Mouse (Mus musculus) midbrain, embryonic 11.5 days (tissue): ENCODE data around the gene Fbxw11. TPM values are rescaled to one million over a fixed set of nuclear protein-coding genes. Genes with fewer than 3 reads are reported as not detected.

Source experiments
- ATAC-seq: fragments of 200-750 bp; cut with Nextera tagmentation; 2 replicates; pipeline ENCODE4 v1.8.0; 2017; ENCODE audit warnings: moderate TSS enrichment, moderate library complexity; ENCODE audit not compliant: low FRiP score
- DNase-seq: peaks from one replicate; pipeline ENCODE4 v3.0.0; 2015; ENCODE audit warnings: low spot score; ENCODE audit errors: missing footprints
- H3K27ac ChIP-seq: fragments of 300-500 bp; sonication (generic); 2 replicates; pipeline ENCODE4 v1.5.1; 2014; ENCODE audit warnings: low read depth, low read length
- H3K27me3 ChIP-seq: fragments of 300-500 bp; sonication (generic); 2 replicates; pipeline ENCODE4 v1.6.1; 2014; ENCODE audit warnings: mild to moderate bottlenecking, low read length, moderate library complexity, mixed read lengths; ENCODE audit not compliant: control insufficient read depth, insufficient read depth
- H3K36me3 ChIP-seq: fragments of 300-500 bp; sonication (generic); 2 replicates; pipeline ENCODE4 v1.6.1; 2014; ENCODE audit warnings: mild to moderate bottlenecking, low read length, moderate library complexity, mixed read lengths; ENCODE audit not compliant: control insufficient read depth, insufficient read depth
- H3K4me1 ChIP-seq: fragments of 300-500 bp; sonication (generic); 2 replicates; pipeline ENCODE4 v1.6.1; 2014; ENCODE audit warnings: low read length; ENCODE audit not compliant: control insufficient read depth, insufficient read depth
- H3K4me2 ChIP-seq: fragments of 300-500 bp; sonication (generic); 2 replicates; pipeline ENCODE4 v1.6.1; 2014; ENCODE audit warnings: mild to moderate bottlenecking, moderate library complexity
- H3K4me3 ChIP-seq: fragments of 300-500 bp; sonication (generic); 2 replicates; pipeline ENCODE4 v1.5.1; 2014; ENCODE audit warnings: low read depth, low read length
- H3K9ac ChIP-seq: fragments of 300-500 bp; sonication (generic); 2 replicates; pipeline ENCODE4 v1.6.1; 2014; ENCODE audit warnings: low read length
- H3K9me3 ChIP-seq: fragments of 300-500 bp; sonication (generic); 2 replicates; pipeline ENCODE4 v1.6.1; 2016; ENCODE audit warnings: low read length; ENCODE audit not compliant: control insufficient read depth
- WGBS: fragments of 180-500 bp; shearing (Covaris S2); extraction: QIAGEN DNeasy Blood & Tissue Kit; methylation state at CpG from one replicate; pipeline ENCODE4 v1.1.7; 2014; 5-methylcytosine and 5-hydroxymethylcytosine counted together
- polyA plus RNA-seq: library from polyadenylated mRNA; unstranded; fragments of >200 nt; fragmentation: Nextera tagmentation; extraction: Ambion mirVana; gene quantifications from 2 replicates; pipeline ENCODE4 v1.2.1, GENCODE M21; 2014

Gene Fbxw11
- polyA plus RNA-seq, 1 experiment from 2014 or later, result 104 TPM

DNA sequence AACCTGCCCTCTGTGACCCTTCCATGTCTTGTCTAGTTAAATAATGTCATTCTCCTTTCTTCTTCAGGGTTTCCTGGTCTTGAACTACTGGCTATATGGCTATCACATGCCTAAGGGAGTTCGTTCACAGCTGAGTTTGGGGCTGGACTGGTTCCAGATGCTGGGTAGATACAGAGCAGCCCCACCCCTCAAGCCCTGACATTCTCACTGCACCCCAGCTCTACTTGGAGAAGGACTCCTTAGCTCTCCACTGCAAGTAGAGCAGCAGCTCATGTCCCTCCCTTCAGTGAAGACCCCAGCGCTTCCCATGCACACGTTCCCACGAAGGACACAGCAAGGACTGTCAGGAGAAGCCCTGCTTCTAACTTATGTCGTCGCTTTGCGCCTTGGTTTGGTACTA lies 101.9 kb downstream of the Fbxw11 start:
- no peaks in the 10 kb centered on the region for H3K27me3 ChIP-seq
- no peak for DNase-seq
- H3K4me2 ChIP-seq, result no peak overlapping the region
- no peaks in the 10 kb centered on the region for H3K9me3 ChIP-seq
- H3K4me3 ChIP-seq, result no peak overlapping the region
- H3K36me3 ChIP-seq, result peaks cover 22% of the 10 kb centered on the region
- no peak overlapping the region for H3K27ac ChIP-seq
- no peak for ATAC-seq
- no peak overlapping the region for H3K9ac ChIP-seq
- H3K4me1 ChIP-seq, result no peaks in the 10 kb centered on the region
- 94% methylated on average over 7 of the region's 7 CpGs for WGBS

DNA sequence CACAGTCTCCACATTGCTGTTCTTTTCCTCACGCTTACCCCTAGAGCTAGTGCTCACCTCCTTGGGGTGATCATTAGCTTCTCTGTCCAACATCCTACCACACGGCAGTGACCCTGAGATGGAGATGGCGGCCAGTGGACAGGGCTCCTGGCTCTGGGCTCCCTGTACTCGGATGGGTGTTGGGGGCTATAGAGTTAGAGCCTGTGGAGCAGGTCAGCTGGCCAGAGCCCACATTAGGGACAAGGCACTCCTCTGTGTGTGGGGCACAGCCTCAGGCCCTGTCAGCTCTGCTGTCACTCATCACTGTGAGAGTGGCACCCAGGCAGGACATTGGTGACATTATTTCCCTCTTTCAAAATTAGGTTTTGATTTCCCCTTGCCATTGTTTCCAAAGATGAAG lies 102.9 kb downstream of the Fbxw11 start:
- no peaks in the 10 kb centered on the region for H3K27me3 ChIP-seq
- no peak overlapping the region for H3K27ac ChIP-seq
- H3K9ac ChIP-seq, result no peak overlapping the region
- no peak overlapping the region for H3K4me2 ChIP-seq
- H3K36me3 ChIP-seq, result peaks cover 19% of the 10 kb centered on the region; the same call in 1 of the 2 replicates
- no peak for DNase-seq
- H3K4me3 ChIP-seq, result no peak overlapping the region
- H3K4me1 ChIP-seq, result no peaks in the 10 kb centered on the region
- 89% methylated on average over 4 of the region's 4 CpGs for WGBS
- H3K9me3 ChIP-seq, result no peaks in the 10 kb centered on the region
- ATAC-seq, result no peak

DNA sequence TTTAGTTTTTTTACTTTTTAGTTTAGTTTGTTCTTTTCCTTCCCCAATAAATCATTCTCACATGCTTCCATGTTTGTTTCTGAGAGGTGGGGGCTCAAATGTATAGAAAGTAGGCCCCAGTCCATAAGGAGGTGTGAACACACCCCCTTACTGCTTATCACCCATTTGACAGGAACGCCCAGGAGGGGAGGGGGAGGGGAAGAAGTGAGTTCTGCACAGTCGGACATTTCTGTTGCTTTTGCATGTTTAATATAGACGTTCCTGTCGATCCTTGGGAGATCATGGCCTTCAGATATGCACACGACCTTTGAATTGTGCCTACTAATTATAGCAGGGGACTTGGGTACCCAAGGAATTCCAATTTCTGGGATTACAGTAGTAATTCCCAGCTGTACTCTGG lies 103.5 kb downstream of the Fbxw11 start:
- H3K4me1 ChIP-seq, result no peaks in the 10 kb centered on the region
- DNase-seq (no peak), ATAC-seq (no peak)
- H3K27ac ChIP-seq, result no peak overlapping the region
- no peak overlapping the region for H3K4me2 ChIP-seq
- WGBS, result 79% methylated on average over 5 of the region's 5 CpGs
- H3K36me3 ChIP-seq, result peaks cover 16% of the 10 kb centered on the region; the same call in 1 of the 2 replicates
- no peaks in the 10 kb centered on the region for H3K9me3 ChIP-seq
- no peaks in the 10 kb centered on the region for H3K27me3 ChIP-seq
- no peak overlapping the region for H3K9ac ChIP-seq
- no peak overlapping the region for H3K4me3 ChIP-seq

DNA sequence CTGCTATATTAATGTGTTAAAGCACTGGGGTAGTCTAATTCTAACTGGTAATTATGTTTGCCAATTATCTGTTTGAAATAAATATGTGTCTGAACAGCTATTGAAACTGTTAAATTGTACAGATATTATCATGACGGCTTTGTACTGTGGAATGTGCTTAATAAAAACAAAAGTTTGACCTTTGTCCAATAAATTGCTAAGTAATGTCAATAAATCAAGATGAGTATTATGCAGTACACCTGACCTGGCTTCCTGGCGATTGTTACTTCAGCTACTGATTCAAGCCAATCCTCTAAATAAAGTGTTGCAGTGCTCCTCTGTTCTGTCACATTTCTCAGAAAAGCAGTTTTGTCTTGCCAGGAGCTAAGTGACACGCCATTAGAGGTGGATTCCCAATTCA lies 104.0 kb downstream of the Fbxw11 start:
- Histone ChIP-seq H3K4me2 (no peak overlapping the region), H3K4me1 (no peaks in the 10 kb centered on the region), H3K27me3 (no peaks in the 10 kb centered on the region), H3K9me3 (no peaks in the 10 kb centered on the region), H3K4me3 (no peak overlapping the region), H3K9ac (no peak overlapping the region), H3K27ac (no peak overlapping the region), H3K36me3 (peaks cover 16% of the 10 kb centered on the region; the same call in 1 of the 2 replicates)
- no peak for DNase-seq
- WGBS, result 89% methylated on average over 3 of the region's 3 CpGs
- no peak for ATAC-seq

DNA sequence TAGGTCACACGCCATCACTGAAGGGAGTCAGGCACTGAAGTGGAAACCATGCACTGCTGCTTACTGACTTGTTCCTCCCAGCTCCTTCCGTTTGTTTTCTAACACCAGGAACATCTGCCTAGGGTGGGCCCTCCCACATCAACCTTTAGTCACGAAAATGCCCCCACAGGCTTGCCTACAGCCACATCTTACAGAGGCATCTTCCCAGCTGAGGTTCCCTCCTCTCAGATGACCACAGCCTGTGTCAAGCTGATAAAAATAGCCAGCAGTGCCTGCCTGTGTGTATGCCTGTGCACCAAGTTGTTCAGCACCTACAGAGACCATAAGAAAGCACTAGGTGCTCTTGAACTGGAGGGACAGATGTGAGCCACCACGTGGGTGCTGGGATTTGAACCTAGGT lies 106.3 kb downstream of the Fbxw11 start:
- Histone ChIP-seq H3K4me2 (no peak overlapping the region), H3K9ac (no peak overlapping the region), H3K27me3 (no peaks in the 10 kb centered on the region), H3K27ac (no peak overlapping the region), H3K4me3 (no peak overlapping the region), H3K9me3 (no peaks in the 10 kb centered on the region), H3K36me3 (peaks cover 7% of the 10 kb centered on the region; the same call in 1 of the 2 replicates), H3K4me1 (no peaks in the 10 kb centered on the region)
- 78% methylated on average over 4 of the region's 4 CpGs for WGBS
- ATAC-seq (no peak), DNase-seq (no peak)

DNA sequence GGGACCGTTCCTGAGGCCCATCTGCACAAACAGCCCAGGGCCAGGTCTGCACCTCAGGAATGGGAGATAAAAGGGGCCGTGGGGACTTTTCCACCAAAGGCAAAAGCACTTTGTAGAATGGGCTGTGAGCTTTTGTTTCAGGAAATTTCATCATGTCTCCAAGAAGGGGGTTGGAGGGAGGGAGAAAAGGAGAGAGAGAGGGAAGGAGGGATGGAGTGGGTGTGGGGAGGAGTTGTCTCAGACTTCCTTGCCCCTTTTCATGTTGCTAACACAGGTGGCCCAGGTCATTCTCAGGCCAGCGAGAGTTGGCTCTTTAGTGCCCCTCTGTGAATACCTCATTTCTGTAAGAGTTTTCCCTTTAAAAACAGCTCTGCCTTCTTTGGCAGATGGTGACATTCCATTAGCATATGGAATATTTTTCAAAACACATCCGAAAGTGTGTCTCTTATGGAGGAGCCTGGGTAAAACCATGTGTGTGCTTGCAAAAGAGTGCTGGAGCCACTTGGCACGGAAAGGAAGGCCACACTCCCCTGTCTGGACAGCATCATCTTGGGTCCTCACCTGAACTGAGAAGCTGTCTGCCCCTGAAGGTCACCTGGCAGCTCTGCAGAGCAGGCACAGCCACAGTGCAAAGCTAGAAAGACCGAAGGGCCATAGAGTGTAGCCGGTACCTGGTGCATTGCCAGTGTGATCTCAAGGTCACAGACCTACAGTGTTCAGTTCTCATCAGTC lies 109.5 kb downstream of the Fbxw11 start:
- ATAC-seq, result no peak
- WGBS, result 82% methylated on average over 7 of the region's 7 CpGs
- Histone ChIP-seq H3K4me2 (no peak overlapping the region), H3K4me1 (no peaks in the 10 kb centered on the region), H3K27ac (no peak overlapping the region), H3K9me3 (no peaks in the 10 kb centered on the region), H3K36me3 (no peaks in the 10 kb centered on the region), H3K27me3 (no peaks in the 10 kb centered on the region), H3K4me3 (no peak overlapping the region), H3K9ac (no peak overlapping the region)
- no peak for DNase-seq

DNA sequence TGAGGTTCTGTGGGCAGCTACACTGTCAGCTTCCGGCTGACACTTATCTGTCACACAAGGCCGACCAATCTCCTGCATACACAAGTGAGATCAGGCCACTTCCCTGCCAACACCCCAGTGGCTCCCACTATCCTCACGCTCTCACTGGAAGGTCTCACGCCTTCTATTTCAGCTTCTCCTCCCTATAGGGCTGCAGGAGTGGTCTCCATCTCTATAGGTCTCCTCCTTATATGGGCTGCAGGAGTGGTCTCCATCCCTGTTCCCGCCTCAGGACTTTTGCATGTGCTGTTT lies 110.0 kb downstream of the Fbxw11 start:
- Histone ChIP-seq H3K9me3 (no peaks in the 10 kb centered on the region), H3K4me3 (no peak overlapping the region), H3K9ac (no peak overlapping the region), H3K27me3 (no peaks in the 10 kb centered on the region), H3K4me2 (no peak overlapping the region), H3K27ac (no peak overlapping the region), H3K4me1 (no peaks in the 10 kb centered on the region), H3K36me3 (no peaks in the 10 kb centered on the region)
- DNase-seq (no peak), ATAC-seq (no peak)
- 87% methylated on average over 5 of the region's 5 CpGs for WGBS

DNA sequence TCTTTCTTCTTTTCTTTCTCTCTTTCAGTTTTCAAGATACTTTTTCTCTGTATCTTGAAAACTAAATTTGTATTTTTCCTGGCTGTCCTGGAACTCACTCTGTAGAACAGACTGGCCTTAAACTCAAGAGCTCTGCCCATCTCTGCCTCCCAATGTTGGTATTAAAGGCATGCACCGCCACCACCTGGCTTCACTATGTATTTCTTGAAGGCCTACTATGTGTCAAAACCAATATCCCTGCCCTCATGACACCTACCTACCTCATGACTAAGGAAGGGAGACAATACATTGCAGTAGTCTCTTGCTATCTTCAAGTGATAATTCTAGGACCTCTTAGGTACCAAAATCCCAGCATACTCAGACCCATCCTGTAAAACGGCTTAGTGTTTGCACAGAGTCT lies 110.8 kb downstream of the Fbxw11 start:
- DNase-seq (no peak), ATAC-seq (no peak)
- Histone ChIP-seq H3K9ac (no peak overlapping the region), H3K4me1 (no peaks in the 10 kb centered on the region), H3K4me3 (no peak overlapping the region), H3K27me3 (no peaks in the 10 kb centered on the region), H3K9me3 (no peaks in the 10 kb centered on the region), H3K4me2 (no peak overlapping the region), H3K27ac (no peak overlapping the region), H3K36me3 (no peaks in the 10 kb centered on the region)
- 92% methylated on average over 2 of the region's 2 CpGs for WGBS

DNA sequence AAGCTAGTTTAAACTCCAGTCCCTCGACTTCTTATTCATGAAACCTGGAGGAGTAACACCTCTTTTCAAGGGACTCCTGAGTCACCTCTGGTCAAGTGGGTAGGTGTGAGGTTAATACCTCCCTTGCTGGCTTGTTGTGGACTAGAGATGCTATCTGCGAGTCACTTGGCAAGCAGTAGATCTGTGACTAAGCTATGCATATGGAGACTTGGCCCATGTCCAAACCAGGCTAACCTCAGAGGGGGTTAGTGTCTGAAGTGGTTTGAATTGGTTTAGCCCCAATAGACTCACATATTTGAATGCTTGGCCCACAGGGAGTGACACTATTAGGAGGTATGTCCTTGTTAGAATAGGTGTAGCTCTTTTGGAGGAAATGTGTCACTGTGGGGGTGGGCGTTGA lies 120.2 kb downstream of the Fbxw11 start:
- H3K36me3 ChIP-seq, result no peaks in the 10 kb centered on the region
- no peak overlapping the region for H3K27ac ChIP-seq
- H3K9ac ChIP-seq, result no peak overlapping the region
- no peaks in the 10 kb centered on the region for H3K27me3 ChIP-seq
- H3K4me2 ChIP-seq, result no peak overlapping the region
- 89% methylated on average over 3 of the region's 3 CpGs for whole genome bisulfite sequencing
- H3K4me3 ChIP-seq, result no peak overlapping the region
- no peak for ATAC-seq
- H3K4me1 ChIP-seq, result no peaks in the 10 kb centered on the region
- DNase-seq, result no peak
- H3K9me3 ChIP-seq, result no peaks in the 10 kb centered on the region
